Comparison of ENCODE assay signal across 8 mouse cellular contexts in the genomic region with DNA sequence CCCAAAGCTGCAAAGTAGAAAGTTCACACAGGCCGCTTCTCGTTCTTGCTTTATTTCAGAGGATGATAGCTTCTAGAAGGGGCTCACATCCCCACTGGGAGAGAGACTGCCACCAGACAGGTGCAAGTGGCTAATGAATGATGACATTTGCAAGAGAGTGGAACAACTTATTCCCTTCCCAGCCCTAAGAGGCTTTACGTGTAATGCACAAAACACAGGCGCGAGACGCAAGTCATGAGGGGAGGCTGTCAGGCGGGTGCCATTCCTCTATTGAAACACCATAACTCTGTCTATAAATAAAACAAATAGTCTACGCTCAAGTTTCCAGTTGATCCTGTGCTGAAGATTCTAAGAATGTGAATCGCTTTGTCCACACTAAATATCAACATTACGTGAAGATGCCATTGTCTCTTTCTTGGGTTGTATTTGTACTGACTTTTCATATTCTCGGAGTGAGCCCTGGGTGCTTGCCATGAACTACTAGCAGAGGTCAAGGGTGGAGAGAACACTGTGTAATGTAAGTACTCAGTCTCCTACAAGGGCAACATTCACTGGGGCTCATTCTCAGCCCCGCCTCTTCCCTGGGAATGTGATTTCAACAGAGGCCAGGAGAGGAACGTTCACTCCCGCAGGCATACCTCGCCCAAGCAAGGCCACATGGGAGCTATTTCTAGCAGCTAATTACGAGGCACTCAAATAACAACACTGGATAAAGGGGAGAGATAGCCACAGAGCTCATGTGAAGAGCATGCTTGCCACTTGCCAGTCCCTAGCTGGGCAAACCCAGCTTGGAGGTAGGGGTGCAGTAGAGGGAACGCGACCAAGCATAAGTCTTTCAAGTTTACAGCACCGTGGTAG.
A peak's percentile ranks its signal among the peaks of the same experiment; 100 is the strongest.
DNase-seq lines count a peak whose midpoint lies in the region; ATAC-seq and TF ChIP-seq lines count a peak whose summit lies in the region.

No protein-coding gene starts in this region.

- intact Hi-C loops in heart, adult 2 months (cut with DNase I): loop anchor here (1.0 to 5.0 kb wide), 6 partner anchors 134 to 597 kb away; no protein-coding TSS in a partner anchor

- TF ChIP-seq POLR2A in heart, adult 2 months (IDR thresholded peaks at IDR 0.05; ENCODE audit: insufficient read depth, low read depth, low read length): peak; percentile 74

- H3K9ac ChIP-seq in midbrain, embryonic 12.5 days (replicated peaks): no peak overlapping the region
- H3K9ac ChIP-seq in midbrain, embryonic 13.5 days (replicated peaks): no peak overlapping the region
- H3K9ac ChIP-seq in heart, adult 2 months (ENCODE audit: low read depth, low read length): peak overlapping the region; percentile 18; the same call in 1 of the 2 replicates
- H3K9ac ChIP-seq in kidney, postnatal 0 days (ENCODE audit: low read depth, low read length): no peak overlapping the region
- H3K9ac ChIP-seq in neural tube, embryonic 13.5 days: no peak overlapping the region
- H3K9ac ChIP-seq in forebrain, embryonic 13.5 days: no peak overlapping the region

- peaks cover 24% of the 10 kb centered on the region for H3K4me1 ChIP-seq in midbrain, embryonic 12.5 days
- H3K4me1 ChIP-seq in midbrain, embryonic 13.5 days (replicated peaks): peaks cover 21% of the 10 kb centered on the region
- peaks cover 9% of the 10 kb centered on the region for H3K4me1 ChIP-seq in heart, adult 2 months (ENCODE audit: control insufficient read depth, insufficient read depth, low read length)
- peaks cover 3% of the 10 kb centered on the region; the same call in 1 of the 2 replicates for H3K4me1 ChIP-seq in kidney, postnatal 0 days (replicated peaks; ENCODE audit: insufficient read depth, low read length)
- H3K4me1 ChIP-seq in neural tube, embryonic 13.5 days (replicated peaks): peaks cover 31% of the 10 kb centered on the region
- H3K4me1 ChIP-seq in forebrain, embryonic 13.5 days: peaks cover 21% of the 10 kb centered on the region

- no peak overlapping the region for H3K4me2 ChIP-seq in midbrain, embryonic 12.5 days (replicated peaks)
- H3K4me2 ChIP-seq in midbrain, embryonic 13.5 days (replicated peaks): no peak overlapping the region
- H3K4me2 ChIP-seq in kidney, postnatal 0 days (ENCODE audit: low read length): no peak overlapping the region
- no peak overlapping the region for H3K4me2 ChIP-seq in neural tube, embryonic 13.5 days
- H3K4me2 ChIP-seq in forebrain, embryonic 13.5 days: no peak overlapping the region

- peak; percentile 57 to 87 for DNase-seq in heart, adult 2 months
- DNase-seq in kidney, postnatal 0 days (ENCODE audit: low spot score): peak; percentile 71
- DNase-seq in spleen, postnatal 10 days (ENCODE audit: low spot score in 2 of 2): no peak
- no peak for DNase-seq in left cerebral cortex, adult 18-20 months (ENCODE audit: low spot score in 2 of 2)

- peak; percentile 89 for TF ChIP-seq EP300 in heart, adult 2 months (IDR thresholded peaks at IDR 0.05; ENCODE audit: insufficient read depth, low read depth, low read length)

- H3K27ac ChIP-seq in midbrain, embryonic 12.5 days (replicated peaks): 0 out of 2 replicates have a peak overlapping the region, but pooled peaks have one; percentile 7
- no peak overlapping the region for H3K27ac ChIP-seq in midbrain, embryonic 13.5 days
- H3K27ac ChIP-seq in heart, adult 2 months: peak overlapping the region; percentile 83
- H3K27ac ChIP-seq in kidney, postnatal 0 days: no peak overlapping the region
- H3K27ac ChIP-seq in neural tube, embryonic 13.5 days (replicated peaks): peak overlapping the region; percentile 66
- H3K27ac ChIP-seq in forebrain, embryonic 13.5 days: no peak overlapping the region

- whole genome bisulfite sequencing in midbrain, embryonic 12.5 days: 71% methylated on average over 19 of the region's 19 CpGs
- 69% methylated on average over 19 of the region's 19 CpGs for WGBS in midbrain, embryonic 13.5 days
- WGBS in heart, adult 2 months: 47% methylated on average over 19 of the region's 19 CpGs
- WGBS in kidney, postnatal 0 days: 51% methylated on average over 19 of the region's 19 CpGs
- WGBS in neural tube, embryonic 13.5 days: 50% methylated on average over 19 of the region's 19 CpGs
- 73% methylated on average over 19 of the region's 19 CpGs for WGBS in forebrain, embryonic 13.5 days

- peaks cover 11% of the 10 kb centered on the region for H3K27me3 ChIP-seq in midbrain, embryonic 12.5 days
- H3K27me3 ChIP-seq in midbrain, embryonic 13.5 days: no peaks in the 10 kb centered on the region
- H3K27me3 ChIP-seq in heart, adult 2 months (ENCODE audit: control insufficient read depth, insufficient read depth, low read length): no peaks in the 10 kb centered on the region
- no peaks in the 10 kb centered on the region for H3K27me3 ChIP-seq in kidney, postnatal 0 days (ENCODE audit: insufficient read depth, low read length)
- H3K27me3 ChIP-seq in neural tube, embryonic 13.5 days: no peaks in the 10 kb centered on the region
- no peaks in the 10 kb centered on the region for H3K27me3 ChIP-seq in forebrain, embryonic 13.5 days

- H3K36me3 ChIP-seq in midbrain, embryonic 12.5 days: no peaks in the 10 kb centered on the region
- no peaks in the 10 kb centered on the region for H3K36me3 ChIP-seq in midbrain, embryonic 13.5 days
- H3K36me3 ChIP-seq in heart, adult 2 months (ENCODE audit: control insufficient read depth, insufficient read depth, low read length): peaks cover 2% of the 10 kb centered on the region; the same call in 1 of the 2 replicates
- H3K36me3 ChIP-seq in kidney, postnatal 0 days (ENCODE audit: insufficient read depth, low read length): no peaks in the 10 kb centered on the region
- H3K36me3 ChIP-seq in neural tube, embryonic 13.5 days: no peaks in the 10 kb centered on the region
- no peaks in the 10 kb centered on the region for H3K36me3 ChIP-seq in forebrain, embryonic 13.5 days (ENCODE audit: poor library complexity, severe bottlenecking)

- peak; percentile 5; the same call in 1 of the 2 replicates for TF ChIP-seq CTCF in heart, adult 2 months (IDR thresholded peaks at IDR 0.05)
- TF ChIP-seq CTCF in kidney, postnatal 0 days (IDR thresholded peaks at IDR 0.05; ENCODE audit: low read depth): no peak

- ATAC-seq in midbrain, embryonic 12.5 days (ENCODE audit: low FRiP score, low read depth): no peak
- ATAC-seq in midbrain, embryonic 13.5 days: no peak
- peak; percentile 69; the same call in 1 of the 2 replicates for ATAC-seq in kidney, postnatal 0 days (replicated peaks; ENCODE audit: low FRiP score, low read depth)
- ATAC-seq in neural tube, embryonic 13.5 days (ENCODE audit: low read depth): peak; percentile 67
- no peak for ATAC-seq in forebrain, embryonic 13.5 days

- no peak overlapping the region for H3K4me3 ChIP-seq in midbrain, embryonic 12.5 days
- no peak overlapping the region for H3K4me3 ChIP-seq in midbrain, embryonic 13.5 days (replicated peaks)
- no peak overlapping the region for H3K4me3 ChIP-seq in heart, adult 2 months
- no peak overlapping the region for H3K4me3 ChIP-seq in kidney, postnatal 0 days (replicated peaks; ENCODE audit: low read depth, low read length)
- H3K4me3 ChIP-seq in neural tube, embryonic 13.5 days: no peak overlapping the region
- no peak overlapping the region for H3K4me3 ChIP-seq in forebrain, embryonic 13.5 days

- H3K9me3 ChIP-seq in midbrain, embryonic 12.5 days: no peaks in the 10 kb centered on the region
- no peaks in the 10 kb centered on the region for H3K9me3 ChIP-seq in midbrain, embryonic 13.5 days
- no peaks in the 10 kb centered on the region for H3K9me3 ChIP-seq in kidney, postnatal 0 days (replicated peaks; ENCODE audit: low read length)
- no peaks in the 10 kb centered on the region for H3K9me3 ChIP-seq in neural tube, embryonic 13.5 days
- H3K9me3 ChIP-seq in forebrain, embryonic 13.5 days (replicated peaks): no peaks in the 10 kb centered on the region

- H3K79me2 ChIP-seq in heart, adult 2 months (replicated peaks; ENCODE audit: control insufficient read depth, insufficient read depth, low read length): no peaks in the 10 kb centered on the region

Comparison
In these comparisons a context has a peak if more than half of its experiments do, and no peak if none do; other contexts are left out.
1. H3K27ac ChIP-seq: peak in midbrain, embryonic 12.5 days (single experiment), heart, adult 2 months (single experiment) and neural tube, embryonic 13.5 days (single experiment); none in midbrain, embryonic 13.5 days (single experiment), kidney, postnatal 0 days (single experiment) and forebrain, embryonic 13.5 days (single experiment).
2. ATAC-seq: peak in kidney, postnatal 0 days (single experiment) and neural tube, embryonic 13.5 days (single experiment); none in midbrain, embryonic 12.5 days (single experiment), midbrain, embryonic 13.5 days (single experiment) and forebrain, embryonic 13.5 days (single experiment).
3. DNase-seq: peak in heart, adult 2 months (2 of 2) and kidney, postnatal 0 days (single experiment); none in spleen, postnatal 10 days (0 of 2) and left cerebral cortex, adult 18-20 months (0 of 2).